Mouse (Mus musculus) heart, adult 2 months (tissue): ENCODE measurements around the gene Trim67.

Experiments
- CTCF ChIP-seq: fragments of 200-600 bp; IDR thresholded peaks from 2 replicates; pipeline ENCODE4 v1.8.1; 2022; ENCODE audit warnings: antibody characterized with exemption, mild to moderate bottlenecking, moderate library complexity
- EP300 ChIP-seq: fragments of 200-500 bp; IDR thresholded peaks from 2 replicates; pipeline ENCODE4 v1.6.1; 2011; ENCODE audit warnings: low read depth, low read length, control low read depth; ENCODE audit not compliant: insufficient read depth
- POLR2A ChIP-seq: fragments of 200-500 bp; IDR thresholded peaks from 2 replicates; pipeline ENCODE4 v1.6.1; 2011; ENCODE audit warnings: mild to moderate bottlenecking, low read depth, low read length, control low read depth; ENCODE audit not compliant: insufficient read depth

- TF ChIP-seq EP300, result no peak
- TF ChIP-seq CTCF, result no peak
- TF ChIP-seq POLR2A, result no peak
Measured at GRCm38 (mm10) chr8:124791751-124792150, 1.1 kb upstream of the Trim67 start.
